Mouse (Mus musculus): Measurements from ENCODE around the gene Hhip.

DNA sequence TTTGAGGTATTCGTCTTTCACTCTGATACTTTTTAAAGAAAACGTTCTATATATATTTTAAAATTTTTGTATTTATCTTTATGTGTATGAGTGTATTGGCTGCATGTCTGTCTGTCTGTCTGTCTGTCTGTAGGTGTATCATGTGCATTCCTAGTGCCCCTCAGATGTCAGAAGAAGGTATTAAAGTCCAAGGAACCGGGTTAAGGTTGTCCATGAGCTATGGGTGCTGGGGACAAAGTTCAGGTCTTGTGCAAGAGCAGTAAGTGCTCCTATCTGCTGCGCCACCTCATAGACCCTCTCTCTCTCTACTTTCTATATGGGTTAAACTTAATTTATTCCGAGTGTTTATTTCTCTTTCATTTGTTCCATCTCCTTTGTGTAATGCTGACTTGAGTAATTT, 55.5 kb downstream of the Hhip start:
- TF ChIP-seq CTCF (IDR thresholded peaks at IDR 0.05; ENCODE audit: low read depth) (no peak), EP300 (IDR thresholded peaks at IDR 0.05; ENCODE audit: low read depth) (no peak)

Data from heart, postnatal 0 days (tissue).